Mouse (Mus musculus) CH12.LX (cell line): ENCODE results near the gene Pex14.
"Not testable (repeated sequence)": the region's sequence is repeated elsewhere in the genome, so short reads cannot be mapped to it uniquely, and the experiment has no call there.

Experiments used
- CHD2 ChIP-seq: IDR thresholded peaks from 2 replicates; pipeline ENCODE4 v1.6.1; 2011; ENCODE audit warnings: low read length, improper control_type of control experiment
- CTCF ChIP-seq, 2 experiments: IDR thresholded peaks in 1 of 2; conservative IDR thresholded peaks in 1 of 2; 2 replicates each; pipeline ENCODE4 v1.5.1; 2011 to 2012; ENCODE audit warnings: low read depth in 2 of 2, low read length in 2 of 2, improper control_type of control experiment in 1 of 2, inconsistent platforms in 1 of 2, mild to moderate bottlenecking in 1 of 2, moderate library complexity in 1 of 2
- EP300 ChIP-seq: IDR thresholded peaks from 2 replicates; pipeline ENCODE4 v1.6.1; 2011; ENCODE audit warnings: low read length, improper control_type of control experiment
- JUND ChIP-seq: conservative IDR thresholded peaks from 2 replicates; pipeline ENCODE4 v1.6.1; 2011; ENCODE audit warnings: low read depth, low read length, improper control_type of control experiment
- MAX ChIP-seq: IDR thresholded peaks from 2 replicates; pipeline ENCODE4 v1.6.1; 2011; ENCODE audit warnings: low read length, improper control_type of control experiment
- NELFE ChIP-seq: IDR thresholded peaks from 2 replicates; pipeline ENCODE4 v1.6.1; 2011; ENCODE audit warnings: low read depth, low read length, improper control_type of control experiment
- NRF1 ChIP-seq: IDR thresholded peaks from 2 replicates; pipeline ENCODE4 v1.6.1; 2014; ENCODE audit warnings: low read depth, mild to moderate bottlenecking, inconsistent platforms, low read length, improper control_type of control experiment, moderate library complexity
- POLR2A ChIP-seq: IDR thresholded peaks from 2 replicates; pipeline ENCODE4 v1.6.1; 2011; ENCODE audit warnings: low read depth, mild to moderate bottlenecking, improper control_type of control experiment, low read length
- POLR2AphosphoS2 ChIP-seq: IDR thresholded peaks from 2 replicates; pipeline ENCODE4 v1.6.1; 2011; ENCODE audit warnings: low read depth, low read length, improper control_type of control experiment
- TCF12 ChIP-seq: IDR thresholded peaks from 2 replicates; pipeline ENCODE4 v1.6.1; 2014; ENCODE audit warnings: low read depth, mild to moderate bottlenecking, inconsistent platforms, low read length, improper control_type of control experiment
- UBTF ChIP-seq: IDR thresholded peaks from 2 replicates; pipeline ENCODE4 v1.6.1; 2012; ENCODE audit warnings: low read depth, mild to moderate bottlenecking, inconsistent platforms, low read length, improper control_type of control experiment, moderate library complexity
- USF1 ChIP-seq: IDR thresholded peaks from 2 replicates; pipeline ENCODE4 v1.6.1; 2014; ENCODE audit warnings: low read depth, mild to moderate bottlenecking, inconsistent platforms, low read length, improper control_type of control experiment
- ZMIZ1 ChIP-seq: IDR thresholded peaks from 2 replicates; pipeline ENCODE4 v1.6.1; 2012; ENCODE audit warnings: low read depth, mild to moderate bottlenecking, inconsistent platforms, low read length, improper control_type of control experiment

GRCm38 (mm10) chr4:149119978-149120562 is 20.4 kb upstream of the Pex14 start:
- not testable (repeated sequence) for TF ChIP-seq MAX; NELFE; POLR2A; CTCF (conservative IDR thresholded peaks at IDR 0.05 in 1 of 2, IDR thresholded peaks at IDR 0.05 in 1 of 2; ENCODE audit: low read depth in 2 of 2, low read length in 2 of 2); JUND; EP300; POLR2AphosphoS2; TCF12; USF1; ZMIZ1; CHD2; NRF1; UBTF
